Mouse (Mus musculus) intestine, embryonic 15.5 days (tissue): ENCODE measurements around the gene Zfp467. TPM values are rescaled to one million over a fixed set of nuclear protein-coding genes. Genes with fewer than 3 reads are reported as not detected.

Experiments used
- ATAC-seq: fragments of 200-750 bp; cut with Nextera tagmentation; 2 replicates; pipeline ENCODE4 v1.8.0; 2017; ENCODE audit warnings: moderate TSS enrichment, moderate library complexity
- H3K27ac ChIP-seq: fragments of 300-500 bp; sonication (generic); 2 replicates; pipeline ENCODE4 v1.5.1; 2015; ENCODE audit warnings: mild to moderate bottlenecking, inconsistent platforms
- H3K27me3 ChIP-seq: fragments of 300-500 bp; sonication (generic); replicated peaks from 2 replicates; pipeline ENCODE4 v1.6.1; 2015; ENCODE audit warnings: inconsistent platforms
- H3K36me3 ChIP-seq: fragments of 300-500 bp; sonication (generic); 2 replicates; pipeline ENCODE4 v1.6.1; 2015; ENCODE audit warnings: inconsistent platforms
- H3K4me1 ChIP-seq: fragments of 300-500 bp; sonication (generic); replicated peaks from 2 replicates; pipeline ENCODE4 v1.6.1; 2015; ENCODE audit warnings: inconsistent platforms
- H3K4me2 ChIP-seq: fragments of 300-500 bp; sonication (generic); replicated peaks from 2 replicates; pipeline ENCODE4 v1.6.1; 2015; ENCODE audit warnings: mild to moderate bottlenecking, inconsistent platforms
- H3K4me3 ChIP-seq: fragments of 300-500 bp; sonication (generic); replicated peaks from 2 replicates; pipeline ENCODE4 v1.5.1; 2015; ENCODE audit warnings: inconsistent platforms
- H3K9ac ChIP-seq: fragments of 300-500 bp; sonication (generic); 2 replicates; pipeline ENCODE4 v1.6.1; 2015; ENCODE audit warnings: inconsistent platforms
- H3K9me3 ChIP-seq: fragments of 300-500 bp; sonication (generic); 2 replicates; pipeline ENCODE4 v1.6.1; 2016; ENCODE audit warnings: inconsistent platforms
- WGBS: fragments of 180-500 bp; shearing (Covaris S2); methylation state at CpG from one replicate; pipeline ENCODE4 v1.1.7; 2015; 5-methylcytosine and 5-hydroxymethylcytosine counted together
- polyA plus RNA-seq: library from polyadenylated mRNA; unstranded; fragments of >200 nt; fragmentation: Nextera tagmentation; extraction: Ambion mirVana; gene quantifications from 2 replicates; pipeline ENCODE4 v1.2.1, GENCODE M21; 2015

The Zfp467 gene
- polyA plus RNA-seq, 1 experiment from 2014 or later = 18.4 TPM

- Histone ChIP-seq H3K4me2 (no peak overlapping the region), H3K27me3 (no peaks in the 10 kb centered on the region), H3K4me3 (no peak overlapping the region), H3K9me3 (no peaks in the 10 kb centered on the region), H3K36me3 (peaks cover 36% of the 10 kb centered on the region), H3K27ac (no peak overlapping the region), H3K9ac (no peak overlapping the region), H3K4me1 (peaks cover 23% of the 10 kb centered on the region)
- WGBS = 75% methylated on average over 35 of the region's 35 CpGs
- ATAC-seq = no peak
Observed at GRCm38 (mm10) chr6:48437679-48438376, 7.8 kb downstream of the Zfp467 start.

DNA sequence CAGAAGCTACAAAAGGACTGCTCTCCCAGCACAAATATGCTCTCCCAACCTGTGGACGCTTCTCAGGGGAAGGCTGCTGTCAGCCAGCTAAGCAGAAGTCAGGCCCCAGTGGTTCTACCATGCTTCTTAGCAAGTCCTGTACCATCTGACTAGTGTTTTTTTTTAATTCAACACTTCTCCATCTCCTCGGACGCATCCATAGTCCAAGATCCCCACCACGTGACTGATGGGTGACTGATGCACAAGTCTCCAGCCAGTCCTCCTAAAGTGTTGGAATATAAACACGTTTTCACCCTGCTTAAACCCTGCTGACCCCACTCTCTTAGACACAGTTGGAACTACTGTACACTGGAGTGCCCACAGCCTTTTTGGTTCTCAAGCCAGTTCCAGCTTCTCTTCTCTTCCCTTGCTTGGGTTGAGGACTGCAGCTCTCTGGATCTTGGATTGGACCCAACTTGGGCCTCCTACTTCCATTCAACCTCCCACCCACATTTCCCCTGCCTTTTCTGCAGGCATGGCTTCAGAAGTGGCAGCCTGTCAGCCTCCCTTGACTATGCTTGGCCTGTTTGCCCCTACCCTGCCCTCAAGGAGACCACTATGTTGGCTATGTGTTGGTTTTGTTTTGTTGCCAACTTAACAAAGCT is 9.8 kb downstream of the Zfp467 start:
- Histone ChIP-seq H3K4me2 (no peak overlapping the region), H3K4me3 (no peak overlapping the region), H3K27ac (no peak overlapping the region), H3K4me1 (peaks cover 22% of the 10 kb centered on the region), H3K9me3 (no peaks in the 10 kb centered on the region), H3K36me3 (peaks cover 25% of the 10 kb centered on the region), H3K9ac (no peak overlapping the region), H3K27me3 (no peaks in the 10 kb centered on the region)
- ATAC-seq = no peak
- WGBS = 64% methylated on average over 5 of the region's 5 CpGs

- Histone ChIP-seq H3K4me3 (no peak overlapping the region), H3K4me2 (no peak overlapping the region), H3K27me3 (no peaks in the 10 kb centered on the region), H3K27ac (no peak overlapping the region), H3K9ac (no peak overlapping the region), H3K36me3 (peaks cover 25% of the 10 kb centered on the region), H3K4me1 (peaks cover 19% of the 10 kb centered on the region), H3K9me3 (no peaks in the 10 kb centered on the region)
- ATAC-seq = no peak
- 47% methylated on average over 5 of the region's 5 CpGs for WGBS
Observed at GRCm38 (mm10) chr6:48435111-48435510, 10.5 kb downstream of the Zfp467 start.

DNA sequence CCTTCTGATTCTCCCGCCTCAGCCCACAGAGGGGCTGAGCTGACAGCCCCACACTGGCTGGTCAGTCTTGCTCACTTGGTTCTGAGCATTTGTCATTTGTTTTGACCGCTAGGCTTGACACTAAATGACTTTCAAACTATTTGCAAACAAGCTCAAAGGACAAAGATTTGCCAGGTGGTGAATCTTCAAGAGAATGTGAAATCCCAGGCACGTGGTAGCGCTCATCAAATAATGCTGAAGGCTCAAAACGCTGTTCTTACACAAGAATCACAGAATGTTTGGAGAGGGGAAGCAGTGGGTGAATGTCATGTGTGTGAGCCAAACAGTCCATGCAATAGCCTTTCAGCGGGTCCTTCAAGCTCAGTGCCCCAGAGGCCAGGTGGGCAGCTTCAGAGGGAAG is 11.0 kb downstream of the Zfp467 start:
- Histone ChIP-seq H3K4me2 (no peak overlapping the region), H3K27me3 (no peaks in the 10 kb centered on the region), H3K36me3 (peaks cover 25% of the 10 kb centered on the region), H3K4me1 (peaks cover 16% of the 10 kb centered on the region), H3K27ac (no peak overlapping the region), H3K9me3 (no peaks in the 10 kb centered on the region), H3K9ac (no peak overlapping the region), H3K4me3 (no peak overlapping the region)
- 53% methylated on average over 6 of the region's 6 CpGs for WGBS
- no peak for ATAC-seq

GRCm38 (mm10) chr6:48432893-48433816 is 12.5 kb downstream of the Zfp467 start:
- Histone ChIP-seq H3K4me2 (no peak overlapping the region), H3K4me3 (no peak overlapping the region), H3K27ac (no peak overlapping the region), H3K27me3 (no peaks in the 10 kb centered on the region), H3K4me1 (peaks cover 15% of the 10 kb centered on the region), H3K36me3 (peaks cover 13% of the 10 kb centered on the region), H3K9me3 (no peaks in the 10 kb centered on the region), H3K9ac (no peak overlapping the region)
- ATAC-seq = peak; percentile 29
- 30% methylated on average over 12 of the region's 12 CpGs for WGBS

DNA sequence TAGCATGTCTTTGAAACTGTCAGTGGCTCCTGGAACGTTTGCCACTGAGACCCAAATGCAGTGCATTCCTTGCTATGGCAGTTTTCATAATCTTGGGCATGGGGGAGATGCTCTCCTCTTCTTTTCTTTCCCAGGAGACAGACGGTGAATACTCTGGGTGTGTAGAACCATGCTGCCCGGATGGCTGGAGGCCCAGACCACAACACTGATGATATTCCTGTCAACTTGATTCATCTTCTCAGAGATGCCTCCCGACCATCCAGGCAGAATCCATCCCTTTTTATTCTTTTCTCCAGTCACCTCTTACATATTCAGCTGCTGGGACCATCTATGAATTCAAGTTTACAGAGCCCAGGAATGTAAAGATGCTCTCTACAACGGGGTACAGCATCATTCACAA is 14.9 kb downstream of the Zfp467 start:
- no peak for ATAC-seq
- WGBS = 66% methylated on average over 5 of the region's 5 CpGs
- Histone ChIP-seq H3K4me2 (no peak overlapping the region), H3K9ac (no peak overlapping the region), H3K27me3 (no peaks in the 10 kb centered on the region), H3K4me3 (no peak overlapping the region), H3K36me3 (no peaks in the 10 kb centered on the region), H3K27ac (no peak overlapping the region), H3K9me3 (no peaks in the 10 kb centered on the region), H3K4me1 (peaks cover 12% of the 10 kb centered on the region; the same call in 1 of the 2 replicates)

- Histone ChIP-seq H3K36me3 (no peaks in the 10 kb centered on the region), H3K27ac (no peak overlapping the region), H3K9me3 (no peaks in the 10 kb centered on the region), H3K27me3 (no peaks in the 10 kb centered on the region), H3K4me3 (no peak overlapping the region), H3K4me2 (no peak overlapping the region), H3K9ac (no peak overlapping the region), H3K4me1 (peaks cover 12% of the 10 kb centered on the region; the same call in 1 of the 2 replicates)
- WGBS = 50% methylated on average over 4 of the region's 4 CpGs
- ATAC-seq = no peak
Observed at GRCm38 (mm10) chr6:48428769-48429557, 16.7 kb downstream of the Zfp467 start.

DNA sequence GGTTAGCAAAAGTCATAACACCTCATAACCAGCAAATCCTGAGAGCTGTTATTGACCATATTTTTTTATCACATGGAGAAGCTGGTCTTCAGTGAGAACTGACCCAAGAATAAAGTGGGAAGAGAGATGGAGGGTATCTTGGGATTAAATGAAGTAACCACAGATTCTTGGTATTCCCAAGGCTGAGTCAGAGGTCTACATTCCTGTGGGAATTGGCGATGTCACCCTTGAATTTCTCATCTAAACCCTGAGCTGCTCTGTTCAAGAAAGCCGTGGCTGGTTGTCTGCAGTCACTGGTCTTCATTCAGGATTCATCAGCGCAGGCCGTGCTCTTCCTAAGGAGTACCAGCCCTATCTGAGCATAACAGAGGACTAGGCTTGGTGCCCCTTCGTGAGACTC is 18.7 kb downstream of the Zfp467 start:
- no peak overlapping the region for H3K4me2 ChIP-seq
- no peak overlapping the region for H3K9ac ChIP-seq
- no peaks in the 10 kb centered on the region for H3K36me3 ChIP-seq
- no peaks in the 10 kb centered on the region for H3K9me3 ChIP-seq
- 77% methylated on average over 5 of the region's 5 CpGs for WGBS
- no peaks in the 10 kb centered on the region for H3K27me3 ChIP-seq
- H3K4me1 ChIP-seq = no peaks in the 10 kb centered on the region
- H3K27ac ChIP-seq = no peak overlapping the region
- no peak for ATAC-seq
- H3K4me3 ChIP-seq = no peak overlapping the region

- no peak overlapping the region for H3K4me2 ChIP-seq
- H3K4me3 ChIP-seq = no peak overlapping the region
- no peaks in the 10 kb centered on the region for H3K27me3 ChIP-seq
- no peak overlapping the region for H3K9ac ChIP-seq
- H3K36me3 ChIP-seq = no peaks in the 10 kb centered on the region
- no peak for ATAC-seq
- no peak overlapping the region for H3K27ac ChIP-seq
- WGBS = 61% methylated on average over 5 of the region's 5 CpGs
- no peaks in the 10 kb centered on the region for H3K4me1 ChIP-seq
- H3K9me3 ChIP-seq = no peaks in the 10 kb centered on the region
Observed at GRCm38 (mm10) chr6:48424074-48424473, 21.6 kb downstream of the Zfp467 start.

- H3K27ac ChIP-seq = no peak overlapping the region
- no peaks in the 10 kb centered on the region for H3K9me3 ChIP-seq
- no peak overlapping the region for H3K4me3 ChIP-seq
- 88% methylated on average over 3 of the region's 3 CpGs for WGBS
- no peak overlapping the region for H3K4me2 ChIP-seq
- H3K27me3 ChIP-seq = no peaks in the 10 kb centered on the region
- H3K36me3 ChIP-seq = no peaks in the 10 kb centered on the region
- H3K4me1 ChIP-seq = no peaks in the 10 kb centered on the region
- no peak for ATAC-seq
- H3K9ac ChIP-seq = no peak overlapping the region
Observed at GRCm38 (mm10) chr6:48423336-48423735, 22.3 kb downstream of the Zfp467 start.

- WGBS = 11% methylated on average over 2 of the region's 2 CpGs
- no peak for ATAC-seq
Observed at GRCm38 (mm10) chr6:48420647-48421046, 25.0 kb downstream of the Zfp467 start.

DNA sequence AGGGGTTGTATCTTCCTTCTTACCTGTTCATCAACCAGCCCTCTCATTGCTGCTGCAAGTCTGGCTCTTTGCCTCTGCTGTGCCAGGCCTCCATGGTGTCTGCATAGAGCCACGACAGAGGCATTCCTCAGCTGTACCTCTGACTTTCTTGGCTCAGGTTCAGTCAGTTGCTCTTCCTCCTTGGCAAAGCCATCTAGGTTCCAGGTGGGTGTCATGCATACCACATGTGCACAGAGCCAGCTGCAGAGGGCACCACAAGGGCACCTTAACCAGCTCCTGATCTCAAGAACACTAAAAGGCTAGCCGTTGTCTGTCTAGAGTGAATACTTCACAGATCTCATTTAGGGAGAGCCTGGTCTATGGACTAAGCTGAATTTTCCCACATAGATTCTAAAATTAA is 29.1 kb downstream of the Zfp467 start:
- H3K4me1 ChIP-seq = 0 out of 2 replicates have a peak, but pooled peaks cover 7% of the 10 kb centered on the region
- H3K9me3 ChIP-seq = no peaks in the 10 kb centered on the region
- no peak for ATAC-seq
- no peak overlapping the region for H3K9ac ChIP-seq
- H3K4me2 ChIP-seq = no peak overlapping the region
- H3K4me3 ChIP-seq = no peak overlapping the region
- WGBS = 74% methylated on average over 2 of the region's 2 CpGs
- no peaks in the 10 kb centered on the region for H3K27me3 ChIP-seq
- H3K27ac ChIP-seq = no peak overlapping the region
- H3K36me3 ChIP-seq = peaks cover 18% of the 10 kb centered on the region

More at GRCm38 (mm10) chr6:48420647-48421046, 25.0 kb downstream of the Zfp467 start:
- H3K9ac ChIP-seq = no peak overlapping the region
- peaks cover 3% of the 10 kb centered on the region; the same call in 1 of the 2 replicates for H3K36me3 ChIP-seq
- H3K9me3 ChIP-seq = no peaks in the 10 kb centered on the region
- no peak overlapping the region for H3K4me2 ChIP-seq
- H3K4me3 ChIP-seq = no peak overlapping the region
- H3K4me1 ChIP-seq = no peaks in the 10 kb centered on the region
- H3K27ac ChIP-seq = no peak overlapping the region
- no peaks in the 10 kb centered on the region for H3K27me3 ChIP-seq
